Mouse (Mus musculus) liver, postnatal 0 days (tissue): ENCODE measurements at regions not wholly inside any gene's neighbourhood (a gene's known extent, or its start where the extent isn't known, plus 50 kb on each side); places are given as distances from the start of the nearest gene placed in this dataset.

Experiments
- CTCF ChIP-seq: sonication (generic); IDR thresholded peaks from 2 replicates; pipeline ENCODE4 v1.5.1; 2016; ENCODE audit warnings: antibody characterized with exemption, low read depth
- EP300 ChIP-seq: IDR thresholded peaks from 2 replicates; pipeline ENCODE4 v1.6.1; 2016; ENCODE audit warnings: antibody characterized with exemption, low read depth, mild to moderate bottlenecking

DNA sequence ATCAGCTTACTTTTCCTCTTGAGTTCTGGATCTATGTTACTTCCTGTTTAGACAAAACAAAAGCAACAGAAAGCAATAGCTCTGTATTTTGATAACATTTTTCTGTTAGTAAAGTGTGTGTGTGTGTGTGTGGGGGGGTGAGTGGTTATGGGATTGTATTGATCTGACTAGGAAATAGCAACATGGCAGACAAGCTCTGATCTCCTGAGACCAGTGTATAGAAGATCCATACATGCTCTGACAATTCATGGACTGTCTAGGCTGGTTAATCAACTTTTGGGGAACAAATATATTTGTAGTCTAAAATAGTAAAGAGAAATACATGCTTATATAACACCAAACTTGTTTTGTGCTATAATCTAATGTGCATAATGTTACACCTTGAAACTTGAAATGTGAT, 124.7 kb upstream of the Defb41 start:
- TF ChIP-seq CTCF, result no peak
- no peak for TF ChIP-seq EP300
